Mouse (Mus musculus): ENCODE measurements around the gene Pou3f3. TPM values are rescaled to one million over a fixed set of nuclear protein-coding genes. Genes with fewer than 3 reads are reported as not detected.

Gene Pou3f3
- polyA plus RNA-seq, 1 experiment from 2014 or later: 8.4 TPM

- Histone ChIP-seq H3K4me2 (ENCODE audit: low read length) (peak overlapping the region; percentile 71), H3K36me3 (ENCODE audit: control insufficient read depth, insufficient read depth, low read length) (no peaks in the 10 kb centered on the region), H3K27me3 (replicated peaks; ENCODE audit: control insufficient read depth, insufficient read depth, low read length) (no peaks in the 10 kb centered on the region), H3K9ac (ENCODE audit: low read depth, low read length) (peak overlapping the region; percentile 53), H3K4me3 (ENCODE audit: low read length) (peak overlapping the region; percentile 54), H3K4me1 (ENCODE audit: control insufficient read depth, insufficient read depth, low read depth, low read length) (no peaks in the 10 kb centered on the region; the same call in 1 of the 2 replicates), H3K9me3 (ENCODE audit: control insufficient read depth, low read length) (no peaks in the 10 kb centered on the region), H3K27ac (ENCODE audit: low read depth, low read length) (peak overlapping the region; percentile 97)
- 13% methylated on average over 1 of the region's 1 CpGs for WGBS
- no peak for ATAC-seq
Observed at GRCm38 (mm10) chr1:42692221-42692620, 3.3 kb upstream of the Pou3f3 start.

GRCm38 (mm10) chr1:42693101-42693715, 2.4 kb upstream of the Pou3f3 start:
- Histone ChIP-seq H3K36me3 (ENCODE audit: control insufficient read depth, insufficient read depth, low read length) (no peaks in the 10 kb centered on the region), H3K9me3 (ENCODE audit: control insufficient read depth, low read length) (no peaks in the 10 kb centered on the region), H3K9ac (ENCODE audit: low read depth, low read length) (peak overlapping the region; percentile 75), H3K27ac (ENCODE audit: low read depth, low read length) (peak overlapping the region; percentile 97), H3K4me3 (ENCODE audit: low read length) (peak overlapping the region; percentile 54), H3K4me2 (ENCODE audit: low read length) (peak overlapping the region; percentile 71), H3K4me1 (ENCODE audit: control insufficient read depth, insufficient read depth, low read depth, low read length) (no peaks in the 10 kb centered on the region), H3K27me3 (replicated peaks; ENCODE audit: control insufficient read depth, insufficient read depth, low read length) (no peaks in the 10 kb centered on the region)
- no peak for ATAC-seq
- under 1% methylated on average over 21 of the region's 21 CpGs for WGBS

- no peaks in the 10 kb centered on the region for H3K4me1 ChIP-seq (ENCODE audit: control insufficient read depth, insufficient read depth, low read depth, low read length)
- peak overlapping the region; percentile 97 for H3K27ac ChIP-seq (ENCODE audit: low read depth, low read length)
- ATAC-seq: 0 out of 2 replicates have a peak, but pooled peaks have one; percentile 3
- no peaks in the 10 kb centered on the region for H3K9me3 ChIP-seq (ENCODE audit: control insufficient read depth, low read length)
- H3K4me2 ChIP-seq (ENCODE audit: low read length): peak overlapping the region; percentile 71
- peak overlapping the region; percentile 75 for H3K9ac ChIP-seq (ENCODE audit: low read depth, low read length)
- under 1% methylated on average over 22 of the region's 22 CpGs for WGBS
- no peaks in the 10 kb centered on the region for H3K27me3 ChIP-seq (replicated peaks; ENCODE audit: control insufficient read depth, insufficient read depth, low read length)
- peak overlapping the region; percentile 54 for H3K4me3 ChIP-seq (ENCODE audit: low read length)
- no peaks in the 10 kb centered on the region for H3K36me3 ChIP-seq (ENCODE audit: control insufficient read depth, insufficient read depth, low read length)
Observed at GRCm38 (mm10) chr1:42693852-42694251, 1.7 kb upstream of the Pou3f3 start.

- no peaks in the 10 kb centered on the region for H3K4me1 ChIP-seq (ENCODE audit: control insufficient read depth, insufficient read depth, low read depth, low read length)
- H3K36me3 ChIP-seq (ENCODE audit: control insufficient read depth, insufficient read depth, low read length): no peaks in the 10 kb centered on the region
- peak overlapping the region; percentile 75 for H3K9ac ChIP-seq (ENCODE audit: low read depth, low read length)
- H3K4me3 ChIP-seq (ENCODE audit: low read length): peak overlapping the region; percentile 54
- no peaks in the 10 kb centered on the region for H3K27me3 ChIP-seq (replicated peaks; ENCODE audit: control insufficient read depth, insufficient read depth, low read length)
- H3K9me3 ChIP-seq (ENCODE audit: control insufficient read depth, low read length): no peaks in the 10 kb centered on the region
- peak overlapping the region; percentile 97 for H3K27ac ChIP-seq (ENCODE audit: low read depth, low read length)
- peak overlapping the region; percentile 71 for H3K4me2 ChIP-seq (ENCODE audit: low read length)
- ATAC-seq: peak; percentile 26
- WGBS: under 1% methylated on average over 25 of the region's 26 CpGs
Observed at GRCm38 (mm10) chr1:42694290-42694664, 1.3 kb upstream of the Pou3f3 start.

DNA sequence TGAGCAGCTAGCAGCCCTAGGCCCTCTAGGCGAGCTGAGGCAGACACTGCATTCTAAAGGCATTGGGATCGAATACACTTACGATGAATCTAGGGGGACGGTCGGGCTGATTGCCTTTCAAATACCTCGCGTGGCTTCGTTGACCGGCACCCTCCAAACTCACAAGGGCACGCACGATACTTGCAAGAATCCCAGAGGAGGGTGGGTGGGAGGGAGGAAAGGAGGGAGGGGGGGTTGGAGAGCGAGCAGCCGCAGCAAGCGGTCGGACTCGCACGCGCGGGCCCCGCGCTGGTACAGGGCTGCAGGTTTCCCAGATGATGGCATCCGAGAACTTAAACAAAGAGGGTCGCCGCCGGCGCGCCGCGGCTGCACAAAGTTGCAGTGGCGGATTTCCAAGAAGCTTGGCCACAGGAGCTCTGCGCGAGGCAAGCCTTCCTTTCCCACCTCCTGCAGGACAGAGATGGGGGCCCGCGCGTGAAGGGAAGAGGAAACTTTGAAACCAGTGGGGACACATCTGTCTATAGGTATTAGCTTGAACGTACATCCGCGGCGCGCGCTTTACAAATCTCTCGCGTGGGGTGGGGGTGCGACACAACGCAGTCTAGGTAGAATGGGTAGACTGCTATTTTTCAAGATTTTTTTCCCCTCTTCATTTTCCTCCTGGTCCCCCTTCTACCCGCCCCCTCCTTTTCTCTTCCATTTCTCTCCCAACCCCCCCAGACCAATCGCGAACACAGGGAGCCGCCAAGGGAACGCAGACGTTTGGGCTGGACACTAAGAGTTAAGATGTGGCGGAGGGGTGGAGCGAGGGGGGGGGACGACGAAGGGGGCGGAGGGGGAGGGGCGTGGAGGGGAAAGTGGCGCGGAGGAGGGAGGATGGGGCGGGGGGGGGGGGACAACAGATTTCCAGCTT, 647 bp upstream of the Pou3f3 start:
- WGBS: under 1% methylated on average over 57 of the region's 60 CpGs
- H3K4me3 ChIP-seq (ENCODE audit: low read length): peak overlapping the region; percentile 54
- peak overlapping the region; percentile 71 for H3K4me2 ChIP-seq (ENCODE audit: low read length)
- ATAC-seq: peak; percentile 65
- H3K9me3 ChIP-seq (ENCODE audit: control insufficient read depth, low read length): no peaks in the 10 kb centered on the region
- H3K27ac ChIP-seq (ENCODE audit: low read depth, low read length): peak overlapping the region; percentile 97
- peak overlapping the region; percentile 75 for H3K9ac ChIP-seq (ENCODE audit: low read depth, low read length)
- H3K36me3 ChIP-seq (ENCODE audit: control insufficient read depth, insufficient read depth, low read length): no peaks in the 10 kb centered on the region
- H3K27me3 ChIP-seq (replicated peaks; ENCODE audit: control insufficient read depth, insufficient read depth, low read length): no peaks in the 10 kb centered on the region
- no peaks in the 10 kb centered on the region for H3K4me1 ChIP-seq (ENCODE audit: control insufficient read depth, insufficient read depth, low read depth, low read length)

GRCm38 (mm10) chr1:42696371-42697031, 933 bp downstream of the Pou3f3 start:
- no peak for ATAC-seq

DNA sequence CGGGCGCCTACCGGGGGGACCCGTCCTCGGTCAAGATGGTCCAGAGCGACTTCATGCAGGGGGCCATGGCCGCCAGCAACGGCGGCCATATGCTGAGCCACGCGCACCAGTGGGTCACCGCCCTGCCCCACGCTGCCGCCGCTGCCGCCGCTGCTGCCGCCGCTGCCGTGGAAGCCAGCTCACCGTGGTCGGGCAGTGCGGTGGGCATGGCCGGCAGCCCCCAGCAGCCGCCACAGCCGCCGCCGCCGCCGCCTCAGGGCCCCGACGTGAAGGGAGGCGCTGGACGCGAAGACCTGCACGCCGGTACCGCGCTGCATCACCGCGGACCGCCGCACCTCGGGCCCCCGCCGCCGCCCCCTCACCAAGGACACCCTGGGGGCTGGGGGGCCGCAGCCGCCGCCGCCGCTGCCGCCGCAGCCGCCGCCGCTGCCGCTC, 1.8 kb downstream of the Pou3f3 start:
- H3K4me1 ChIP-seq (ENCODE audit: control insufficient read depth, insufficient read depth, low read depth, low read length): no peaks in the 10 kb centered on the region
- peak overlapping the region; percentile 54 for H3K4me3 ChIP-seq (ENCODE audit: low read length)
- peak overlapping the region; percentile 74 for H3K9ac ChIP-seq (ENCODE audit: low read depth, low read length)
- under 1% methylated on average over 44 of the region's 58 CpGs for WGBS
- H3K36me3 ChIP-seq (ENCODE audit: control insufficient read depth, insufficient read depth, low read length): no peaks in the 10 kb centered on the region
- no peaks in the 10 kb centered on the region for H3K9me3 ChIP-seq (ENCODE audit: control insufficient read depth, low read length)
- peak overlapping the region; percentile 92 for H3K27ac ChIP-seq (ENCODE audit: low read depth, low read length)
- H3K4me2 ChIP-seq (ENCODE audit: low read length): peak overlapping the region; percentile 71
- no peaks in the 10 kb centered on the region for H3K27me3 ChIP-seq (replicated peaks; ENCODE audit: control insufficient read depth, insufficient read depth, low read length)
- ATAC-seq: no peak

More at GRCm38 (mm10) chr1:42696371-42697031, 933 bp downstream of the Pou3f3 start:
- Histone ChIP-seq H3K36me3 (ENCODE audit: control insufficient read depth, insufficient read depth, low read length) (no peaks in the 10 kb centered on the region), H3K4me2 (ENCODE audit: low read length) (peak overlapping the region; percentile 71), H3K27me3 (replicated peaks; ENCODE audit: control insufficient read depth, insufficient read depth, low read length) (no peaks in the 10 kb centered on the region), H3K27ac (ENCODE audit: low read depth, low read length) (peak overlapping the region; percentile 92), H3K4me1 (ENCODE audit: control insufficient read depth, insufficient read depth, low read depth, low read length) (no peaks in the 10 kb centered on the region), H3K9ac (ENCODE audit: low read depth, low read length) (peak overlapping the region; percentile 74), H3K4me3 (ENCODE audit: low read length) (peak overlapping the region; percentile 54), H3K9me3 (ENCODE audit: control insufficient read depth, low read length) (no peaks in the 10 kb centered on the region)
- under 1% methylated on average over 27 of the region's 62 CpGs for WGBS

DNA sequence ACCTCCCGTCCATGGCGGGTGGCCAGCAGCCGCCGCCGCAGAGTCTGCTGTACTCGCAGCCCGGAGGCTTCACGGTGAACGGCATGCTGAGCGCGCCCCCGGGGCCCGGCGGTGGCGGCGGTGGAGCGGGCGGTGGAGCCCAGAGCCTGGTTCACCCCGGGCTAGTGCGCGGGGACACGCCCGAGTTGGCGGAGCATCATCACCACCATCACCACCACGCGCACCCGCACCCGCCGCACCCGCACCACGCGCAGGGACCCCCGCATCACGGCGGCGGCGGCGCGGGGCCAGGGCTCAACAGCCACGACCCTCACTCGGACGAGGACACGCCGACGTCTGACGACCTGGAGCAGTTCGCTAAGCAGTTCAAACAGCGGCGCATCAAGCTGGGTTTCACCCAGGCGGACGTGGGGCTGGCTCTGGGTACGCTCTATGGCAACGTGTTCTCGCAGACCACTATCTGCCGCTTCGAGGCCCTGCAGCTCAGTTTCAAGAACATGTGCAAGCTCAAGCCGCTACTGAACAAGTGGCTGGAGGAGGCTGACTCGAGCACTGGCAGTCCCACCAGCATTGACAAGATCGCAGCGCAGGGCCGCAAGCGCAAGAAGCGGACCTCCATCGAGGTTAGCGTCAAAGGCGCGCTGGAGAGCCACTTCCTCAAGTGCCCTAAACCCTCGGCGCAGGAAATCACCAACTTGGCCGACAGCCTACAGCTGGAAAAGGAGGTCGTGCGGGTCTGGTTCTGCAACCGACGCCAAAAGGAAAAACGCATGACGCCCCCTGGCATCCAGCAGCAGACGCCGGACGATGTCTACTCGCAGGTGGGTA, 2.4 kb downstream of the Pou3f3 start:
- WGBS: under 1% methylated on average over 59 of the region's 80 CpGs
- peak overlapping the region; percentile 92 for H3K27ac ChIP-seq (ENCODE audit: low read depth, low read length)
- H3K4me1 ChIP-seq (ENCODE audit: control insufficient read depth, insufficient read depth, low read depth, low read length): 0 out of 2 replicates have a peak, but pooled peaks cover under 1% of the 10 kb centered on the region
- no peak for ATAC-seq
- peak overlapping the region; percentile 54 for H3K4me3 ChIP-seq (ENCODE audit: low read length)
- H3K36me3 ChIP-seq (ENCODE audit: control insufficient read depth, insufficient read depth, low read length): no peaks in the 10 kb centered on the region
- H3K27me3 ChIP-seq (replicated peaks; ENCODE audit: control insufficient read depth, insufficient read depth, low read length): no peaks in the 10 kb centered on the region
- H3K9ac ChIP-seq (ENCODE audit: low read depth, low read length): peak overlapping the region; percentile 74
- peak overlapping the region; percentile 71 for H3K4me2 ChIP-seq (ENCODE audit: low read length)
- no peaks in the 10 kb centered on the region for H3K9me3 ChIP-seq (ENCODE audit: control insufficient read depth, low read length)
